Mouse (Mus musculus) ES-Bruce4 (cell line): ENCODE measurements around the gene Glis1.

Experiments
- CTCF ChIP-seq: IDR thresholded peaks from one replicate; pipeline ENCODE4 v1.8.1; 2011; ENCODE audit warnings: low read depth, low read length
- EP300 ChIP-seq: IDR thresholded peaks from 2 replicates; pipeline ENCODE4 v1.6.1; 2011; ENCODE audit warnings: low read depth, low read length; ENCODE audit not compliant: insufficient read depth
- POLR2A ChIP-seq: IDR thresholded peaks from one replicate; pipeline ENCODE4 v1.8.1; 2011; ENCODE audit warnings: low read length; ENCODE audit not compliant: insufficient read depth

- TF ChIP-seq CTCF (no peak), POLR2A (no peak), EP300 (no peak)
These were observed 141.4 kb downstream of the Glis1 start for GRCm38 (mm10) chr4:107575781-107576180.
